Mouse (Mus musculus) stomach, embryonic 16.5 days (tissue): ENCODE results near the gene Dpp3. TPM values are rescaled to one million over a fixed set of nuclear protein-coding genes. Genes with fewer than 3 reads are reported as not detected.

ENCODE experiments used
- ATAC-seq: fragments of 200-750 bp; cut with Nextera tagmentation; 2 replicates; pipeline ENCODE4 v1.8.0; 2017; ENCODE audit warnings: moderate number of reproducible peaks, moderate TSS enrichment; ENCODE audit not compliant: insufficient read depth, low FRiP score
- H3K27ac ChIP-seq: fragments of 300-500 bp; sonication (generic); 2 replicates; pipeline ENCODE4 v1.5.1; 2014; ENCODE audit warnings: low read length
- H3K27me3 ChIP-seq: fragments of 300-500 bp; sonication (generic); 2 replicates; pipeline ENCODE4 v1.6.1; 2014; ENCODE audit warnings: low read length, control low read depth, mixed read lengths; ENCODE audit not compliant: control insufficient read depth, insufficient read depth
- H3K36me3 ChIP-seq: fragments of 300-500 bp; sonication (generic); 2 replicates; pipeline ENCODE4 v1.6.1; 2014; ENCODE audit warnings: low read length; ENCODE audit not compliant: control insufficient read depth, insufficient read depth
- H3K4me1 ChIP-seq: fragments of 300-500 bp; sonication (generic); 2 replicates; pipeline ENCODE4 v1.6.1; 2014; ENCODE audit warnings: low read length, control low read depth, mixed read lengths; ENCODE audit not compliant: control insufficient read depth, insufficient read depth
- H3K4me2 ChIP-seq: fragments of 300-500 bp; sonication (generic); 2 replicates; pipeline ENCODE4 v1.6.1; 2014; ENCODE audit warnings: low read depth, low read length, mixed read lengths
- H3K4me3 ChIP-seq: fragments of 300-500 bp; sonication (generic); replicated peaks from 2 replicates; pipeline ENCODE4 v1.5.1; 2014; ENCODE audit warnings: mild to moderate bottlenecking, low read length
- H3K9ac ChIP-seq: fragments of 300-500 bp; sonication (generic); 2 replicates; pipeline ENCODE4 v1.6.1; 2014; ENCODE audit warnings: low read length
- H3K9me3 ChIP-seq: fragments of 300-500 bp; sonication (generic); replicated peaks from 2 replicates; pipeline ENCODE4 v1.6.1; 2016; ENCODE audit warnings: low read length, control low read depth; ENCODE audit not compliant: control insufficient read depth
- WGBS: fragments of 180-500 bp; shearing (Covaris S2); extraction: QIAGEN DNeasy Blood & Tissue Kit; methylation state at CpG from one replicate; pipeline ENCODE4 v1.1.7; 2014; 5-methylcytosine and 5-hydroxymethylcytosine counted together
- polyA plus RNA-seq: library from polyadenylated mRNA; unstranded; fragments of >200 nt; fragmentation: Nextera tagmentation; extraction: Ambion mirVana; gene quantifications from 2 replicates; pipeline ENCODE4 v1.2.1, GENCODE M21; 2015

Dpp3 gene
- polyA plus RNA-seq, 1 experiment from 2014 or later = 119 TPM

- H3K27ac ChIP-seq = no peak overlapping the region
- H3K27me3 ChIP-seq = no peaks in the 10 kb centered on the region
- H3K4me2 ChIP-seq = no peak overlapping the region
- H3K4me3 ChIP-seq = no peak overlapping the region
- no peaks in the 10 kb centered on the region for H3K36me3 ChIP-seq
- no peaks in the 10 kb centered on the region for H3K4me1 ChIP-seq
- ATAC-seq = no peak
- WGBS = 78% methylated on average over 2 of the region's 2 CpGs
- H3K9ac ChIP-seq = no peak overlapping the region
- H3K9me3 ChIP-seq = no peaks in the 10 kb centered on the region
Measured at GRCm38 (mm10) chr19:4936896-4937295, 8.8 kb upstream of the Dpp3 start.

GRCm38 (mm10) chr19:4928781-4929180 lies 694 bp upstream of the Dpp3 start:
- Histone ChIP-seq H3K27me3 (no peaks in the 10 kb centered on the region), H3K4me3 (peak overlapping the region; percentile 78), H3K9me3 (no peaks in the 10 kb centered on the region), H3K36me3 (no peaks in the 10 kb centered on the region; the same call in 1 of the 2 replicates), H3K4me2 (peak overlapping the region; percentile 62), H3K27ac (peak overlapping the region; percentile 81), H3K9ac (peak overlapping the region; percentile 72), H3K4me1 (peaks cover 16% of the 10 kb centered on the region)
- 64% methylated on average over 5 of the region's 5 CpGs for WGBS
- no peak for ATAC-seq

DNA sequence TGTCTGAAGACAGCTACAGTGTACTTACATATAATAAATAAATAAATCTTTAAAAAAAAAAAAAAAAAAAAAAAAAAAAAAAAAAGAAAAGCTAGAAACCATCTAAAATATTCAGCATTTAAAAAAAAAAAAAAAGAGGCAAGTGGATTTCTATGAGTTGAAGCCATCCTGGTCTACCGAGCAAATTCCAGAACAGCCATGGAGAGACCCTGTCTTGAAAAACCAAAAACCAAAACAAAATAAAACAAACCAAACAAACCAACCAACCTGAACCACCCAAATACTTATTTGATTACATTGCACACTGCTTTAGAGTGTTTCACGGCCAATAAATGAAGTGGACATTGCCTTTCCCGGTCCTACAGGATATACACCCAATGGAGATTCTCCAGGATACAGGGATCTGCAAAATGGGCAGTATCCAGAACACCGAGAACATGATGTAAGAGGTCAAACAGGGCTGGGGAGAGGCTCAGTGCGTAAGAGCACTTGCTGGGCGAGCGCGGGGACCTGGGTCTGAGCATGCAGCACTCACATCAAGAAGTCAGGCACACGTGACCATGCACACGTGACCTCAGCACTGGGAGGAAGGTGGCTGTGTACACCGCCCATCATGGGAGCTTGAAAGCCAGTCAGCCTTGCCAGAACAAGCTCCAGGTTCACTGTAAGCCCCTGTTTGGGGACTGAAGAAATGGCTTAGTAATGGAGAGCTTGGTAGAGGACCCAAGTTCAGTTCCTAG lies 2.8 kb downstream of the Dpp3 start:
- no peak overlapping the region for H3K4me2 ChIP-seq
- H3K4me1 ChIP-seq = peaks cover 16% of the 10 kb centered on the region
- H3K4me3 ChIP-seq = no peak overlapping the region
- no peak overlapping the region for H3K9ac ChIP-seq
- no peak for ATAC-seq
- H3K9me3 ChIP-seq = no peaks in the 10 kb centered on the region
- H3K36me3 ChIP-seq = peaks cover 14% of the 10 kb centered on the region; the same call in 1 of the 2 replicates
- no peaks in the 10 kb centered on the region for H3K27me3 ChIP-seq
- H3K27ac ChIP-seq = no peak overlapping the region
- WGBS = 92% methylated on average over 11 of the region's 11 CpGs

GRCm38 (mm10) chr19:4919652-4920051 lies 8.4 kb downstream of the Dpp3 start:
- Histone ChIP-seq H3K4me3 (no peak overlapping the region), H3K9ac (no peak overlapping the region)
- 83% methylated on average over 6 of the region's 6 CpGs for WGBS

DNA sequence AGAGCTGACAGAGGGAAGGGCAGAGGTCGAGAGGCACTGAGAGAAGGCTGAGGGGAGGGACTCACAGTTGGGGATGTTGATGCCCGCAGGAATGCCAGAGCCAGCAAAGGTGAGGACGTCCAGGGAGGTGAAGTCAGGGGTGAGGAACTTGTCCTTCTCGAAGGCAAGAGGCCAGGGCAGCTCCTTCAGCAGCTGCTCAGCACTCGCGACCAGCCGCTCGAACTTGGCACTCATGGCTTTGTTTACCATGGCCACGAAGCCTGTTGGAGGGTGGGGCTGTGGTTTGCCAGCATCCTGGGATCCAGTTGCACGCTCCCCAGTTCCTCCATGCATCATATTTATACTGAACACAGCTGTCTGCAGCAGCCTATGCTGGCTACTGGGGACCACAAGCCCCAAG lies 11.3 kb downstream of the Dpp3 start:
- Histone ChIP-seq H3K27me3 (no peaks in the 10 kb centered on the region), H3K27ac (no peak overlapping the region), H3K36me3 (peaks cover 26% of the 10 kb centered on the region), H3K9me3 (no peaks in the 10 kb centered on the region), H3K9ac (no peak overlapping the region), H3K4me1 (no peaks in the 10 kb centered on the region), H3K4me3 (no peak overlapping the region), H3K4me2 (no peak overlapping the region)
- WGBS = 80% methylated on average over 10 of the region's 10 CpGs
- ATAC-seq = no peak

More at GRCm38 (mm10) chr19:4919652-4920051, 8.4 kb downstream of the Dpp3 start:
- Histone ChIP-seq H3K27ac (no peak overlapping the region), H3K4me1 (no peaks in the 10 kb centered on the region), H3K36me3 (peaks cover 19% of the 10 kb centered on the region), H3K4me2 (no peak overlapping the region), H3K27me3 (no peaks in the 10 kb centered on the region), H3K9me3 (no peaks in the 10 kb centered on the region)
- ATAC-seq = no peak

GRCm38 (mm10) chr19:4915924-4916603 lies 12.0 kb downstream of the Dpp3 start:
- ATAC-seq = no peak
- no peaks in the 10 kb centered on the region for H3K4me1 ChIP-seq
- H3K9ac ChIP-seq = no peak overlapping the region
- H3K27ac ChIP-seq = no peak overlapping the region
- H3K36me3 ChIP-seq = peaks cover 23% of the 10 kb centered on the region
- no peaks in the 10 kb centered on the region for H3K9me3 ChIP-seq
- no peak overlapping the region for H3K4me3 ChIP-seq
- no peaks in the 10 kb centered on the region for H3K27me3 ChIP-seq
- 89% methylated on average over 15 of the region's 15 CpGs for WGBS
- H3K4me2 ChIP-seq = no peak overlapping the region

- Histone ChIP-seq H3K9ac (no peak overlapping the region), H3K4me1 (peaks cover 3% of the 10 kb centered on the region; the same call in 1 of the 2 replicates), H3K27me3 (no peaks in the 10 kb centered on the region), H3K4me3 (no peak overlapping the region), H3K27ac (no peak overlapping the region), H3K9me3 (no peaks in the 10 kb centered on the region), H3K36me3 (peaks cover 20% of the 10 kb centered on the region), H3K4me2 (no peak overlapping the region)
- no peak for ATAC-seq
- 91% methylated on average over 7 of the region's 7 CpGs for WGBS
Measured at GRCm38 (mm10) chr19:4909376-4909775, 18.7 kb downstream of the Dpp3 start.

- WGBS = 80% methylated on average over 4 of the region's 4 CpGs
- Histone ChIP-seq H3K4me2 (no peak overlapping the region), H3K4me1 (peaks cover 3% of the 10 kb centered on the region; the same call in 1 of the 2 replicates), H3K4me3 (no peak overlapping the region), H3K9me3 (no peaks in the 10 kb centered on the region), H3K27ac (no peak overlapping the region), H3K27me3 (no peaks in the 10 kb centered on the region), H3K9ac (no peak overlapping the region), H3K36me3 (peaks cover 11% of the 10 kb centered on the region)
- ATAC-seq = no peak
Measured at GRCm38 (mm10) chr19:4908107-4908506, 20.0 kb downstream of the Dpp3 start.
